Mouse (Mus musculus): ENCODE results near the gene Plrg1.

The Plrg1 gene

GRCm38 (mm10) chr3:83053126-83053525, 2.2 kb upstream of the Plrg1 start:
- no peak for DNase-seq

GRCm38 (mm10) chr3:83053758-83054157, 1.6 kb upstream of the Plrg1 start:
- DNase-seq: peak; percentile 49

- DNase-seq: no peak
Observed at GRCm38 (mm10) chr3:83054759-83055158, 563 bp upstream of the Plrg1 start.

GRCm38 (mm10) chr3:83057046-83057445, 1.7 kb downstream of the Plrg1 start:
- DNase-seq: no peak

GRCm38 (mm10) chr3:83067920-83068319, 12.6 kb downstream of the Plrg1 start:
- DNase-seq: no peak

- DNase-seq: no peak
Observed at GRCm38 (mm10) chr3:83068869-83069268, 13.5 kb downstream of the Plrg1 start.

- no peak for DNase-seq
Observed at GRCm38 (mm10) chr3:83070231-83070630, 14.9 kb downstream of the Plrg1 start.

- DNase-seq: no peak
Observed at GRCm38 (mm10) chr3:83076563-83076962, 21.2 kb downstream of the Plrg1 start.

GRCm38 (mm10) chr3:83080567-83081055, 25.3 kb downstream of the Plrg1 start:
- peak; percentile 64 for DNase-seq

GRCm38 (mm10) chr3:83097586-83097985, 42.3 kb downstream of the Plrg1 start:
- DNase-seq: no peak

- DNase-seq: peak; percentile 19
Observed at GRCm38 (mm10) chr3:83098546-83099034, 43.3 kb downstream of the Plrg1 start.

- no peak for DNase-seq
Observed at GRCm38 (mm10) chr3:83099139-83099538, 43.8 kb downstream of the Plrg1 start.

GRCm38 (mm10) chr3:83099651-83100050, 44.3 kb downstream of the Plrg1 start:
- DNase-seq: no peak

GRCm38 (mm10) chr3:83102286-83102685, 47.0 kb downstream of the Plrg1 start:
- no peak for DNase-seq

- no peak for DNase-seq
Observed at GRCm38 (mm10) chr3:83110163-83110562, 54.8 kb downstream of the Plrg1 start.

- no peak for DNase-seq
Observed at GRCm38 (mm10) chr3:83111485-83112261, 56.4 kb downstream of the Plrg1 start.

- DNase-seq: no peak
Observed at GRCm38 (mm10) chr3:83112869-83113268, 57.5 kb downstream of the Plrg1 start.

GRCm38 (mm10) chr3:83114946-83115345, 59.6 kb downstream of the Plrg1 start:
- no peak for DNase-seq

- DNase-seq: no peak
Observed at GRCm38 (mm10) chr3:83117592-83117991, 62.3 kb downstream of the Plrg1 start.
